Mouse (Mus musculus) embryo, embryonic 10.5 days (tissue): ENCODE measurements at regions not wholly inside any gene's neighbourhood (a gene's known extent, or its start where the extent isn't known, plus 50 kb on each side); places are given as distances from the start of the nearest gene placed in this dataset.

Source experiments
- DNase-seq: peaks from one replicate; pipeline ENCODE4 v3.0.0-alpha.2; 2015; ENCODE audit warnings: low spot score

GRCm38 (mm10) chr4:66622650-66623394 lies 204.6 kb upstream of the Tlr4 start:
- no peak for DNase-seq

GRCm38 (mm10) chr4:66618811-66619440 lies 208.5 kb upstream of the Tlr4 start:
- DNase-seq = no peak

DNA sequence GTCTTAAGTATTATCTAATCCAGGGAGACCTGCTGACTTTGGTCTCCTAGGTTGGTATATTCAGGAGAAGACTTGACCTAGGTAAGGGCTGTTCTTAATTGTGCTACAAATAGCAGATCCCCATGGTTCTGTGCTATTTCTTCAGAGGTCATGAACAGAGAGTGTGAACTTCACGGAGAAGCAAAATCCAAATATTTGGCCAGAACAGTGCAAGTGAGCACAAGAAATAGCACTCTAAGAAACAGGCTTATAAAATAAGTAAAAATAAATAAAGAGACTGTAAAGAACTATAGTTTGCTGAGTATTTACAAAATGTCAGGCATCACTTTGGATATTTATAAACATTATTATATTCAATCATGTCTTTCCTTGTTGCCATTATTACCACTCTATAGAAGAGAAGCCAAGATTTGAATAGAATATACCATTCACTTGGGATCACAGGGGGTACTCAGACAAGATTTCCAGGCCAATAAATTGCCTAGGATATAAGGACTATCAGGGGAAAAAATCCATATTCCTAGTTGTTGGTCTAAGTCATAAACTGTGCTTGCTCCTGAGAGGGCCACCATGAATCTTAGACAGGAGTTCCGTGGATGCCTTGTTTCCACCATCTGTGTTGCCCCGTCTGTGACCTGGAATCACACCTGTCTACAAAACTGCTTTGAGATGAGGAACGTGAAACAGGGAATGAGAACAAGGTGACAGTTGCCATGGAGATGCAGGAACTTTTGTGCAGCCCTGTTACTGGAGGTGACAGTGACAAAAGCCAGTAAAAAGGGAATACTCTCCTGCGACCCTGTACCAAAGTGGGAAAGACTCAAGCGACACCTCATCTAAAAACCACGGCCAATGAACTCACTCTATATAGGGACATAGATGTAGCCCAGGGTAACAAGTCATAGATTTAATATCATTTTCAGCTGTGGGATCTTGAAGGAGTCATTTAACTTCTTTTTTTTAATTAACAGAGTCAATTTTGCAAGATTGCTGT lies 209.3 kb upstream of the Tlr4 start:
- peak; percentile 9 for DNase-seq

DNA sequence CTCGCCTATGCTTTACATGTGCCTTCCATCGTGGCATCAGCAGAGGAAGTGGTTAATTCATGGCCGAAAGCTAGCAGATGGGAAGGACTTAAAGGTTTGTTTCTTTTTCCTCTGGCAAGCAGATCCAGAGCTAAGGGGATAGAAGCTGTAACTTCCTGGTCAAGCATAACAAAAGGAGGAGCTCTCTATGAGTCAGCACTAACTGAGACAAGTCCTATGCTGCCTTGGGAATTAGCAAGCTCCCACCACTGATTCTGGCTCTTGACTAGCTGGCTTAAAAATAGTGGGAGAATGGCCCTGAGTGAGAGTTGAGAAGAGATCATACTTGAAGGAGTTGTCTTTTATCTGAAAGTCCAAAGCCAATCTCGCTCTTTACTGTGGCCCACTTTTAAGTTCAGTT lies 210.3 kb upstream of the Tlr4 start:
- DNase-seq = no peak

GRCm38 (mm10) chr4:66604849-66605248 lies 200.4 kb upstream of the Astn2 start:
- no peak for DNase-seq

GRCm38 (mm10) chr4:66598737-66599136 lies 194.3 kb upstream of the Astn2 start:
- no peak for DNase-seq

- DNase-seq = no peak
Measured at GRCm38 (mm10) chr4:66586647-66587046, 182.2 kb upstream of the Astn2 start.

GRCm38 (mm10) chr4:66586166-66586565 lies 181.8 kb upstream of the Astn2 start:
- DNase-seq = no peak

- no peak for DNase-seq
Measured at GRCm38 (mm10) chr4:66556936-66557335, 152.5 kb upstream of the Astn2 start.

- no peak for DNase-seq
Measured at GRCm38 (mm10) chr4:66550306-66551104, 146.1 kb upstream of the Astn2 start.

- no peak for DNase-seq
Measured at GRCm38 (mm10) chr4:66542833-66543436, 138.5 kb upstream of the Astn2 start.

DNA sequence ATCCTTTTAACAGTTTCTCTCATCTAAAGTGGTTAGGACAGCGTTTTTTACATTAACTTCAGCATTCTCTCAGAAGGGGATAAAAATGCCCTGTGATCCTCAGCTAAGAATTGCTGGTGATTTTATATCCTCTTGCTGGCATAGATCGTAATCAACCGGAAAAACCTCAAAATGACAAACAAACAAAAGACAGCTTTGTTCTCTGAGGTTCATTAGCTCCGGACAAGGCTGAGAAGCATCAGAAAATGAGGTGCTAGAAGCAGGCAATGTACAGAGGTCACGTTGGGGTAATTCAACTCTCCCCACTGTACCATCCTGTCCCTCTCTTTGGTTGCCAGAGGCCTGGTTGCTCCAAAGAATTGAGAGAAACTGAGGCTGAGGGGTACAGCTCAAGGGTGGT lies 120.0 kb upstream of the Astn2 start:
- DNase-seq = no peak

GRCm38 (mm10) chr4:66523886-66524245 lies 119.5 kb upstream of the Astn2 start:
- no peak for DNase-seq

- DNase-seq = peak; percentile 78
Measured at GRCm38 (mm10) chr4:66523238-66523885, 119.0 kb upstream of the Astn2 start.

DNA sequence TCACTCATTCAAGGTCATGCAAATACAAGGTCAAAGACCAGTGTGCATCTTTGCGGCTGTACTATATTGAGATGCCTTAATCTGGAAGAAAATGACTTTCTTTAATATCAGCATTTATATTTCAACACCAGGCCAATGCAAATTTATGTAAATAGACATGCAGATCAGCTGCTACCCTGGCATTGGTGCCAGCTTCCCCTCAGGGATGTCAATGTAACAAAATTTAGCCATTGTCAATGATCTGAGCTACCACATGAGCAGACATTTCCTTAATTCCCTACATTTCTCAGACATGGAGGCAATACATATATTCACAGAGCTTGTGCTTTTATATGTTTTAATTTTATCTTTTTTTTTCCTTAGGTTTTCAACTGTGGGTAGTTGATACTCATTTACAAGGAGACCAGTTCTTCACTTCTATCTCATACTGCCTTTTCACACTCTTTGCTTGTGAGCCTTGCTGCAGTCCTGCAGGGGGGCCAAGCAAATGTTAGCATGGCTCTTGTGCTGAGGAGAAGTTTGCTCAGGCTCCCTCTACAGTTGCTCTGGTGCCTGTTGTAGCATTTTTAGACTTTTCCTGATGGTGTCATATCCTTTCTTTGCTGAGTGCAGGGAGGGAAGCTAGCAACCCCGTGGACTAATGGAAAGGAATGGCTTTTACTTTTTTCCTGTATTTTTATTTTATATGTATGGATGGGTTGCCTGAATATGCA lies 117.8 kb upstream of the Astn2 start:
- DNase-seq = no peak

DNA sequence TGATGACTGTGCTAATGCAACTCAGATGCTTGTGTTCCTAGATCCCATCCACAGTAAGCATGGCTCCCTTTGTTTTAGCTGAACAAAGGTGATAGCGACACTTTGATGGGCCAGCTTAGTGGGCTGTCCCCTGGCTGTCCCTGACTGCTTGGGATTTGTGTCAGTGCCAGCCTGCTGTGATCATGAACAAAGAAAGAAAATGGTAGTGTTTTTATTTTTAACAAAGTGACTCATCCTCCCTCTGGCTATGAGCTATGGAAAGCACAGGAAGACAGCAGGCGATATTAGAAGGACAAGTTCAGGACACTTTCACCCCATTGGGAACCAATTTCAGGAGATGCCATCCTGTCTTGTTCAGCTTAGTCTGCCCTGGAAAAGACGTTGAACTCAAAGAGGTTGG lies 116.4 kb upstream of the Astn2 start:
- DNase-seq = no peak

GRCm38 (mm10) chr4:66515815-66516214 lies 111.4 kb upstream of the Astn2 start:
- DNase-seq = no peak

GRCm38 (mm10) chr4:66483496-66483895 lies 79.1 kb upstream of the Astn2 start:
- DNase-seq = no peak

GRCm38 (mm10) chr4:66482495-66483291 lies 78.3 kb upstream of the Astn2 start:
- DNase-seq = no peak
